Mouse (Mus musculus) spleen, postnatal 4 days (tissue): ENCODE results near the gene Actg1.

Experiments
- DNase-seq, 2 experiments: peaks; one replicate each; pipeline ENCODE4 v3.0.0; 2022; ENCODE audit warnings: low spot score in 2 of 2

Gene Actg1

DNA sequence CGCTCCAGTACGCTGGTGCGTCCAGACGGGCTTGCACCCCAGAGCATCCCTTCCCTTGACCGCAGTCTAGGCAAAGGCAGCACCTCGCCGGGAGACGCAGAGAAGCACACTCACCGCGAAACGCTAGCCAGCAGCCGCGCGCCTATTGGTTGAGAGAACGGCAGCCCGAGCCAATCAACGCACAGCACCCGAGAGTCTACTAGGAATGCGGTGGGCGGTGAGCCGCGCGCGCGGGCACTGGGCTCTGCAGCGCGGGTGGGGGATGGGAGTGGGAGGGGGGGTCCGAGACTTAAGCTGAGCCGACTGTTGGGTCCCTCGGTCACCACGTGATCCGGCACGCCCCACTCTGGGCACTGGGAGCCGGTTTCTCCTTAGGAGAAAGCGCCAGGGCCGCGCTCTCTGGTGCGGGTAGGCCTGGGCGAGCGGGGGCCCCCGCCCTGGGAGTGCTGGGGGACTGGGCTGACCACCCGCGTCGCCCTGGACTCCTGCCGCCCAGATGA lies 37.5 kb downstream of the Actg1 start:
- DNase-seq: peak; percentile 82 to 89

GRCm38 (mm10) chr11:120308441-120309320 lies 39.7 kb downstream of the Actg1 start:
- DNase-seq: peak; percentile 10 to 52

DNA sequence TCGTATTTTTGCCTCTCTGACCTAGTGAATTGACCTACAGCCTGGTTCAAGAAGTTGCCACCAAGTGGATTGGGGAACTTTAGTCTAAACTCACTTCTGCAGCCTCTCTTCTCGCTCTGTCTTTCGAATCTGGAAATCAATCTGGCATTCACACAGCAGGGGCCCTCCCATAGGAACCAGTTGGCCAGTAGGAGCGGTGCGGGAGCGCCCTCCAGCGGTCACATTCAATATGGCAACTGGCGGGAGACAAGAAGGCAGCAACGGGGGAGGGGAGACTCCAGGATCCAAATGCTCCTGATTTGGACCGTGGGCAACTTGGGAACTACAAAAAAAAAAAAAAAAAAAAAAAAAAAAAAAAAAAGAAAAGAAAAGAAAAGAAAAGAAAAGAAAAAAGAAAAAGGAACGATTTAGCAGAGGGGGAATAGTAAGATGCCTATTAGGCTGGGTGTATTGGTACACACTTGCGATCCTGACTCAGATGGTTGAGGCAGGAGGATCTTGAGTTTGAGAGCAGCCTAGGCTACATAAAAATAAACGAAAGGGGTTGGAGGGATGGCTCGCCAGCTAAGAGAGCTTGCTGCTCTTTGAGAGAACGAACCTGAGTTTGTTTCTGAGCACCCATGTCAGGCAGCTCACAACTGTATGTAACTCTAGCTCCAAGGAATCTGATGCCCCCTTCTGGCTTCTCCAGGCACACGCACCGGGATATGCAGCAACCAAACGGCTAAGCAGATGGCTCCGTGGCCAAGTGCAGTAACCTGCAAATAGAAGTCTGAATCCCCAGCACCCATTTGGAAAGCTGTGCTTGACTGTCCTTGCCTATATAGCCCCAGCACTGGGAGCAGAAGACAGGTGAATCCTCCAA lies 40.5 kb downstream of the Actg1 start:
- peak; percentile 89 to 97 for DNase-seq

DNA sequence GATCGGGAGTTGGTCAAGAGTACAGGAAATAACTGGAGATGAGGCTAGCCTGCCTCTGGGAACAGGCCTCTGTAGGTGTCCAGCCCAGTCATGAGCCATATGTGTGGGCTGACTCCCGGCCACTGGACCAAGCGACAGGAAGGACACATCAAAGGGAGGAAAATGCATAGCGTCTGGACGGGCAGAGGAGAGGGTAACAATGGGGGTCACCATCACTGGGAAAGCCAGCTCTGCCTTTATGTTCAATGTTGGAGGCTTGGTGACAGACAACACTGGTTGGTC lies 41.3 kb downstream of the Actg1 start:
- no peak for DNase-seq

DNA sequence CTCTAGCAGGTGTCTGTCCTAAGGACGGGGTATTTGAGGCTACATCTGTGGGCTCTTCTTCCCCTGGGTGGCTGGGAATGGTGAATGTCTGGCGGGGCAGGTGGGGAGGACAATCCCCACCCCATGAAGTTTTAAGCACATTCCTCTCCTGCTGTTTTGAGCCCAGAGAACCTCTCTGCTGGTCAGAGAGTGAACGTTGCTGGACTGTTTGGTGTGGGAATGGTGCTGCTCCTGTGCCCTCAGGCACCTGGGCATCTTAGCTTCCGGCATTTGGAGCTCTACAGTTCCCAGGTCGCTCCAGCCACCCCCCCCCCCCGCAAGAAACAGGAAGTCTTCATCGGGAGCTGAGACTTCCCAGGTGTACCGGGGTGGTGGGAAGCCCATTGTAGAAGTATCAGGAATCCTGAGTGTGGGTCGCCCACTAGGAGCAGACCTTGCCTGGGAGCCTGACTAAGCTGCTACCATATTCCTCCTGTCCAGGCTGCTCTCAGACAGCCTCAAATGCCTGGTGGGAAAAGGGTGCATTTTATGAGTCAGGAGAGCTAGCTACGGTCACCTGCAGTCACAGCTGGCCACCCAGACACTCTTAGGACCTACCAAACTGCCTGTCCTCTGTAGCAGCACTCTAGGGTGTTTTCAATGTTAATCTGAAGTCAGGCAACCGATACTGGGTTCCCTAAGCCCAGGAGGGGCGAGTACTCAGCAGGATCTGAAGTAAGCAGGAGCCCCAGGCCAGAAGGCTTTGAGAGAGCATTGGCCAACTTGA lies 41.8 kb downstream of the Actg1 start:
- peak in 1 of 2 experiments; percentile 63 for DNase-seq

DNA sequence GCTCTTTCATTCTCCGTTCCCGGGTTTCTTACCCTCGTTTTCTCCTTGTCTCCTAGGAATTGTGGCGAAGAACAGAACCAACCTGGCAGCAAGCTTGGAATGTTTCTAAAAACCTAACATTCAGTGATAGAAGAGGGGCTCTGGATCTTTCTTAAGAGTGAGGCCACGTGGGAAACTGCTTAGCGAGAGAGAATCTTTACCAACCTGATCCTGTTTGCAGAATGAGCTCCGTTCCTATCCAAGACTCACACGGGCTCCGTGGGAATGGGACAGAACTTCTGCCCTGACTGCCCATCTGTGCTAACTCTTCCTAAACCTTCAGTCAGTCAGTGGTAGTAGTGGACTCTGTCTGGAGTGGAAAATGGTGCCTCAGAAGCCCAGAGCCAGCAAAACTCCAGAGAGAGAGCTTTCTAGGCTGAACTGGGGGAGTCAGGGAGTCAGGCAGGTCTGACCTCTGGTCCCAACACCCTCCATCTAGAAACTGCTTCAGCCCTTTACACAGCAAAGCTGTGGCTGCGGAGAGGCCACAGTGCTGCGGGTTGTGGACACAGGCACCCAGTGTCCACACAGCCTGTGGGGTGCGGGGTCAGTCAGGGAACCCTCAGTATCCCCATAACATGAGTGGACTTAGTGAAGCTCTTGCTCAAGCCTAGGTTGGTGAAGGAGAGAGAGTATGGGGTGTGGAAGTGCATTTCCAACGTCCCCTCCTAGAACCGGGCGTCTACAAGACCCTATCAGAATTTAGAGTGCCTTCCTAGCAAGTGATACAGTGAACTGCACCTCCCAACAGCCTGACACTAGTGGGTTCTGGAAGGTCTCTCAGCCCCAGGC lies 42.6 kb downstream of the Actg1 start:
- DNase-seq: no peak

GRCm38 (mm10) chr11:120304886-120305534 lies 43.3 kb downstream of the Actg1 start:
- peak; percentile 85 to 94 for DNase-seq

DNA sequence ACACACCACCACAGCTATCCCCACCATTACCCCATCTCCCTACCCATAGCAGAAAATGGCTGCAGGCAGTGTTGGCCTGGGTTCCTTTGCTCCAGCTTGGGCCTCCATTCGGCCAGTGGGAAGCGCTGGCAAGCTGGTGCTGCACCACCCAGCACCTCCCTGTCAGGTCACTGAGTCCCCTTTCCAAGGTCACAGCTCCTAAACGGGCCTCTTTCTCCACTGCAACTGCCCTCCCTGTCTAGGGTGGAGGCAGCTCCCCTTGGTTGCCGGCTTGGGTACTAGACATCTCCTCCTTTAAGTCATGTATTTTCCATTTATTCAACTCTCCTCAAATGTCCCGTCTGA lies 44.0 kb downstream of the Actg1 start:
- peak in 1 of 2 experiments; percentile 14 for DNase-seq

GRCm38 (mm10) chr11:120303559-120304349 lies 44.6 kb downstream of the Actg1 start:
- peak in 1 of 2 experiments; percentile 47 for DNase-seq

DNA sequence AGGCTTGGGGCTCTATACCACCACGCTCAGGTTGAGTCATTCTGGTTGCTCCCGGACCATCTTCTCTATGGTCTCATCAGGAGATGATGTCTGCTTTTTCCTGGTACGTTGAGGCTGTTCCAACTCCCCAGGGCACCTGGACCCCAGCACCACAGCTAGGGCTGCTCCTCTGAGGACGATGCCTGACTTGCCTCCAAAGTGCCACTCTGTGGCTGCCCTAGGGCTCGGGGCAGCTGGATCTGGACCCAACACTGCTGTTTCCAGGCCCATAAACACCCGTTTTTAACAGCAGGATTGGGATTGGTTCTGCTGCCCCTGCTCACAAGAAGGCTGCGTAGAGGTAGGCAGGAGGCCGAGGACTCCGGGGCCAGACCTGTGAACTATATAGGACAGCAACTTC lies 45.2 kb downstream of the Actg1 start:
- no peak for DNase-seq

GRCm38 (mm10) chr11:120299484-120299883 lies 48.9 kb downstream of the Actg1 start:
- DNase-seq: no peak

- no peak for DNase-seq
Observed at GRCm38 (mm10) chr11:120298441-120299141, 49.8 kb downstream of the Actg1 start.

DNA sequence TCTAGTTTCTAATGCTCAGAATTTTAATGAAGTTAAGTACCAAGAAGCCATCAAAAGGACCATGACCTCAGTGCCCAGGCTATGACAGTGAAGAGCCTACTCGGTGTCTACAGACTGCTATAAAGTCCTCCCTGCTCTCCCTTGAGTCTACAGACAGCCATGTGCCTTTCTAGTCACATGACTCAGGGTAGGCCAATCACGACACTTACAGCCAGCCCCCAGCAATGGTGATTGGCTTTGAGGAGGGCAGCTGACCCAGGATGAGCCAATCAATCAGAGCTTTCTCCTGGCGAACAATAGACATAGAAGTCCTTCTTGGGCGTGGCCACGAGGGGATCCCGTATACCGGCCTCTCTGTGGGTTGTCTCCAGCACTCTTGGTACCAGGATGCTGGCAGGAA lies 50.6 kb downstream of the Actg1 start:
- no peak for DNase-seq

GRCm38 (mm10) chr11:120296305-120297144 lies 51.8 kb downstream of the Actg1 start:
- DNase-seq: no peak
